Mouse (Mus musculus): ENCODE measurements around the gene 1700028P14Rik. TPM values are rescaled to one million over a fixed set of nuclear protein-coding genes. Genes with fewer than 3 reads are reported as not detected.

The 1700028P14Rik gene
- total RNA-seq, 1 experiment from 2014 or later, result 0.49 TPM

GRCm38 (mm10) chr19:23594950-23595349 lies 57.7 kb downstream of the 1700028P14Rik start:
- no peak for DNase-seq

- DNase-seq, result no peak
These were observed 73.8 kb downstream of the 1700028P14Rik start for GRCm38 (mm10) chr19:23578606-23579355.

- no peak for DNase-seq
These were observed 75.9 kb downstream of the 1700028P14Rik start for GRCm38 (mm10) chr19:23576685-23577084.

- DNase-seq, result no peak
These were observed 88.9 kb downstream of the 1700028P14Rik start for GRCm38 (mm10) chr19:23563693-23564092.

- DNase-seq, result no peak
These were observed 90.0 kb downstream of the 1700028P14Rik start for GRCm38 (mm10) chr19:23562588-23562987.

- DNase-seq, result no peak
These were observed 90.6 kb downstream of the 1700028P14Rik start for GRCm38 (mm10) chr19:23562061-23562460.

GRCm38 (mm10) chr19:23553450-23553849 lies 99.2 kb downstream of the 1700028P14Rik start:
- DNase-seq, result no peak

- no peak for DNase-seq
These were observed 107.0 kb downstream of the 1700028P14Rik start for GRCm38 (mm10) chr19:23545604-23546003.

- no peak for DNase-seq
These were observed 109.2 kb downstream of the 1700028P14Rik start for GRCm38 (mm10) chr19:23543244-23544004.

- no peak for DNase-seq
These were observed 109.9 kb downstream of the 1700028P14Rik start for GRCm38 (mm10) chr19:23542759-23543158.

- DNase-seq, result no peak
These were observed 116.9 kb downstream of the 1700028P14Rik start for GRCm38 (mm10) chr19:23535700-23536099.

GRCm38 (mm10) chr19:23531899-23532298 lies 120.7 kb downstream of the 1700028P14Rik start:
- no peak for DNase-seq

GRCm38 (mm10) chr19:23523711-23524110 lies 128.9 kb downstream of the 1700028P14Rik start:
- peak; percentile 58 for DNase-seq

- no peak for DNase-seq
These were observed 130.8 kb downstream of the 1700028P14Rik start for GRCm38 (mm10) chr19:23521831-23522230.

GRCm38 (mm10) chr19:23521071-23521470 lies 131.5 kb downstream of the 1700028P14Rik start:
- no peak for DNase-seq

GRCm38 (mm10) chr19:23520629-23521028 lies 132.0 kb downstream of the 1700028P14Rik start:
- DNase-seq, result no peak

- no peak for DNase-seq
These were observed 134.1 kb downstream of the 1700028P14Rik start for GRCm38 (mm10) chr19:23518477-23518876.

GRCm38 (mm10) chr19:23511303-23511702 lies 141.3 kb downstream of the 1700028P14Rik start:
- no peak for DNase-seq

Other genes starting within 250 kb of the 1700028P14Rik start
- 0.81 and 1.3 TPM in 2 replicates for gene Mamdc2, start 204.4 kb downstream of the 1700028P14Rik start, total RNA-seq (2021)
- 20.2 and 29.8 TPM in 2 replicates for gene Ptar1, start 34.6 kb upstream of the 1700028P14Rik start, total RNA-seq (2021)
- 3.4 and 3.6 TPM in 2 replicates for gene Apba1, start 106.1 kb upstream of the 1700028P14Rik start, total RNA-seq (2021)

Measured in adrenal gland, postnatal 25 days (tissue).